Mouse (Mus musculus): Measurements from ENCODE around the gene Sp7. TPM values are rescaled to one million over a fixed set of nuclear protein-coding genes. Genes with fewer than 3 reads are reported as not detected.
"Not testable (repeated sequence)": the region's sequence is repeated elsewhere in the genome, so short reads cannot be mapped to it uniquely, and the experiment has no call there.

The Sp7 gene
- polyA plus RNA-seq, 1 experiment from 2014 or later: 1.7 TPM

DNA sequence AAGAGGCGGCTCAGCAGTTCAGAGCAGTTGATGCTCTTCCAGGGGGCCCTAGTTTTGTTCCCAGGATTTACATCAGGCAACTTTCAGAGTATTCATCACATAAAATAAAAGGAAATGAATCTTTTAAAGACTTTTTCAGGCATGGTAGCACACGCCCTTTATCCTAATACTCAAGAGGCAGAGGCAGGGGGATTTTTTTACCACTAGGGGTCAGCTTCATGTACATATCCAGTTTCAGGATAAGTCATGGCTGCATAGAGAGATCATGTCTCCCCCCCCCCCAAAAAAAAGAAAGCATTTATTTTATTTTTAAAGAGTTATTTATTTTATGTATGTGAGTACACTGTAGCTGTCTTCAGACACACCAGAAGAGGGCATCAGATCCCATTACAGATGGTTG is 13.0 kb downstream of the Sp7 start:
- Histone ChIP-seq H3K27ac (replicated peaks) (no peak overlapping the region), H3K4me3 (no peak overlapping the region), H3K9me3 (no peaks in the 10 kb centered on the region), H3K36me3 (replicated peaks) (peaks cover under 1% of the 10 kb centered on the region; the same call in 1 of the 2 replicates), H3K4me1 (peaks cover 61% of the 10 kb centered on the region), H3K27me3 (replicated peaks; ENCODE audit: low read depth, poor library complexity, severe bottlenecking) (peaks cover 31% of the 10 kb centered on the region)
- no peak for DNase-seq (ENCODE audit: low spot score)
- 80% methylated on average over 2 of the region's 2 CpGs for WGBS

DNA sequence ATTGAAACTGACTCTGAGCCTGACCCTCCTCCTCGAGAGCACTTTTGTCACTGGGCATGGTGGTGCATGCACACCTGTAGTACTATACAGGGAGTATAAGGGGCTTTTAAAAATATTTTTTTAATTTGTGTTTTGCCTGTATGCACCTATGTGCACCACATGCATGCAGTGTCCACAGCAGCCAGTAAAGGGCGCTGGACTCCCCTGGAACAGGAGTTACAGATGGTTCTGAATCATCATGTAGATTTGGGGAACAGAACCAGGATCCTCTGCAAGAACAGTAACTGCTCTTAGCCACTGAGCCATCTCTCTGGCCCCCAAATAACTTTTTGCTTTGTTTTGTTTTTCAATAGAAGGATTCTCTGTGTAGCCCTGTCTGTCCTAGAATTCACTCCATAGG is 14.8 kb downstream of the Sp7 start:
- DNase-seq (ENCODE audit: low spot score): no peak
- H3K36me3 ChIP-seq (replicated peaks): peaks cover 15% of the 10 kb centered on the region
- peaks cover 13% of the 10 kb centered on the region for H3K27me3 ChIP-seq (replicated peaks; ENCODE audit: low read depth, poor library complexity, severe bottlenecking)
- H3K27ac ChIP-seq (replicated peaks): no peak overlapping the region
- H3K4me3 ChIP-seq: no peak overlapping the region
- WGBS: 55% methylated on average over 2 of the region's 2 CpGs
- H3K9me3 ChIP-seq: no peaks in the 10 kb centered on the region
- H3K4me1 ChIP-seq: peaks cover 43% of the 10 kb centered on the region

DNA sequence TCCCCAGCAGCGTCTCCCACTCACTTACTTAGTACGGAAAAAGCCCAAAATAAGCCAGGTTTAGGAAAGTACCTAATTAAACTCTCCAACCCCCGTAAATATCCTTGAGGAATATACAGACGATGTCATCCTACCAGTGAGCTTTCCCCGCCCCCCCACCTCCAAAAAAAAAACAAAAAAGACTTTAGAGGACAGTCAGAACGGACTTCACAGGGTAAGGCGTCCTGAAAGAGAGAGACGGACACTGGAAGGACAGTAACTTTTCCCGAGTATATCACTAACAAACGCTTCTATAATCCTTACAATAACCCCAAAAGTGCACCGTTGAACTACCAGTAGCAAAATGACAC is 16.1 kb downstream of the Sp7 start:
- WGBS: 11% methylated on average over 11 of the region's 11 CpGs
- DNase-seq (ENCODE audit: low spot score): no peak
- H3K4me1 ChIP-seq: peaks cover 30% of the 10 kb centered on the region
- peaks cover 28% of the 10 kb centered on the region for H3K36me3 ChIP-seq (replicated peaks)
- no peaks in the 10 kb centered on the region for H3K9me3 ChIP-seq
- H3K27me3 ChIP-seq (replicated peaks; ENCODE audit: low read depth, poor library complexity, severe bottlenecking): peaks cover 3% of the 10 kb centered on the region; the same call in 1 of the 2 replicates
- H3K4me3 ChIP-seq: peak overlapping the region; percentile 86
- peak overlapping the region; percentile 93 for H3K27ac ChIP-seq (replicated peaks)

GRCm38 (mm10) chr15:102350138-102350941 is 16.6 kb downstream of the Sp7 start, which contains the start of gene Aaas:
Gene Aaas, minus strand, starts transcription at chr15:102350771.
- Histone ChIP-seq H3K27ac (replicated peaks) (peak within 1 kb of the TSS; percentile 93), H3K4me3 (peak within 1 kb of the TSS; percentile 86), H3K9me3 (no peaks in the 10 kb centered on the region), H3K4me1 (peaks cover 24% of the 10 kb centered on the region), H3K36me3 (replicated peaks) (peaks cover 34% of the 10 kb centered on the region), H3K27me3 (replicated peaks; ENCODE audit: low read depth, poor library complexity, severe bottlenecking) (no peaks in the 10 kb centered on the region)
- DNase-seq (ENCODE audit: low spot score): peak; percentile 96
- WGBS: under 1% methylated on average over 56 of the region's 56 CpGs

DNA sequence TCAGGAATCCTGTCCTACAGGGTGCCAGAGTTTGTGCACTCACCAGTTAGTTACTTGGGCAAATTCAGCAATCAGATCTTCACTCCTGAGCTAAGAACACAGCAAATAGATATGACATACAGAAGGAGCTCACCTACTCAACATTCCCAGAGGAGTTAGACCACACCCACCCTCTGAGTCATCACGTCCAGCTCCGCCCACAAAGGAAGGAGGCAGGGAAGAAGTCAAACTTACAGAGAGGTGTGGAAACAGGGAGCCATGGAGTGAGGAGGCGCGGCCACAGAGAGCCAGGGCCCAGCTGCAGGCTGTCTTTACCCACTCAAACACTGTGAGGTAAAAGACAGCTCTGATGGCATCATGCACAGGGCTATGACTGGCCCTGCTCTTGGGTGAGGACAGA is 20.5 kb downstream of the Sp7 start:
- 76% methylated on average over 4 of the region's 4 CpGs for WGBS
- peaks cover 71% of the 10 kb centered on the region for H3K36me3 ChIP-seq (replicated peaks)

GRCm38 (mm10) chr15:102344490-102344889 is 22.5 kb downstream of the Sp7 start:
- 94% methylated on average over 3 of the region's 3 CpGs for WGBS
- no peak overlapping the region for H3K4me3 ChIP-seq
- peaks cover 3% of the 10 kb centered on the region for H3K4me1 ChIP-seq
- H3K27ac ChIP-seq (replicated peaks): no peak overlapping the region
- H3K9me3 ChIP-seq: no peaks in the 10 kb centered on the region
- H3K27me3 ChIP-seq (replicated peaks; ENCODE audit: low read depth, poor library complexity, severe bottlenecking): no peaks in the 10 kb centered on the region
- no peak for DNase-seq (ENCODE audit: low spot score)
- H3K36me3 ChIP-seq (replicated peaks): peaks cover 83% of the 10 kb centered on the region

More for the DNA sequence above, 20.5 kb downstream of the Sp7 start:
- Histone ChIP-seq H3K9me3 (no peaks in the 10 kb centered on the region), H3K27ac (replicated peaks) (no peak overlapping the region), H3K27me3 (replicated peaks; ENCODE audit: low read depth, poor library complexity, severe bottlenecking) (no peaks in the 10 kb centered on the region), H3K4me3 (no peak overlapping the region), H3K4me1 (peaks cover 16% of the 10 kb centered on the region)
- DNase-seq (ENCODE audit: low spot score): no peak

DNA sequence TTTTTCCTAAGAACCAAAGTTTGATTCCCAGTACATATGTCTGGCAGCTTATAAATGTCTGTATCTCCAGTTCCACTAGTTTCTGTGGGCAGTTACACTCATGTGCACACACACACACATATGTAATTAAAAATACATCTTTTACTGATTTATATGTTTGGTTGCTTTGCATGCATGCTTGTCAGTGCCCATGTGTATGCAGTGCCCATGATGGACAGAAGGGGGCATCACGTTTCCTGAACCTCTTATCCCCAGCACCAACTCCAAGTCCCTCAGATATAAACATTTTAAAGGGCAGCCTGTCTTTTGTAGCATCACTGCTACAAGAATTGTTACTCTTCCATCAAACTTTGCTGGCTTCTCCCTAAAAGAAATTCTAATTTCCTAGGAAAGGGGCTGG is 25.4 kb downstream of the Sp7 start:
- Histone ChIP-seq H3K27ac (replicated peaks) (no peak overlapping the region), H3K4me3 (no peak overlapping the region), H3K9me3 (no peaks in the 10 kb centered on the region), H3K27me3 (replicated peaks; ENCODE audit: low read depth, poor library complexity, severe bottlenecking) (no peaks in the 10 kb centered on the region), H3K4me1 (no peaks in the 10 kb centered on the region), H3K36me3 (replicated peaks) (peaks cover 91% of the 10 kb centered on the region)
- 7% methylated on average over 1 of the region's 1 CpGs for WGBS
- peak; percentile 59 for DNase-seq (ENCODE audit: low spot score)

DNA sequence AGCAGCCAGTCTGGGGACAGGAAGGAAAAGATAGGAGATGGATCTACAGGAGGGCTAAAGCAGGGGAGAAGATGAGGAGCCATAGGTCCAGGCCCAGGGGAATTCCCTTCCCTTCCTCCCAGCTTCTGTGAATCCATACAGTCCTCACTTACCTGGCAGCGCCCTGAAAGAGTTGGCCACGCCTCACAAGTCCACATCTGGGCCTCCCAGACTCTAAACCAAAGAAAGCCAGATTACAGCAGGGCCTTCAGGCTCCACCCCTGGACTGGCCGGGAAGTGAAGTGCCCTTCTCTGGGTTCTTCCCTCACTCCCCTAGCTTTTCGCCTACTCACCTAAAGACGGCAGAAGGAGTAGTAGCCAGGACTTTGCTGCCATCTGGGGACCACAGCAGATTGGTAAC is 27.4 kb downstream of the Sp7 start:
- H3K4me3 ChIP-seq: no peak overlapping the region
- H3K4me1 ChIP-seq: no peaks in the 10 kb centered on the region
- no peaks in the 10 kb centered on the region for H3K27me3 ChIP-seq (replicated peaks; ENCODE audit: low read depth, poor library complexity, severe bottlenecking)
- H3K9me3 ChIP-seq: no peaks in the 10 kb centered on the region
- no peak for DNase-seq (ENCODE audit: low spot score)
- peaks cover 91% of the 10 kb centered on the region for H3K36me3 ChIP-seq (replicated peaks)
- 77% methylated on average over 5 of the region's 5 CpGs for WGBS
- no peak overlapping the region for H3K27ac ChIP-seq (replicated peaks)

DNA sequence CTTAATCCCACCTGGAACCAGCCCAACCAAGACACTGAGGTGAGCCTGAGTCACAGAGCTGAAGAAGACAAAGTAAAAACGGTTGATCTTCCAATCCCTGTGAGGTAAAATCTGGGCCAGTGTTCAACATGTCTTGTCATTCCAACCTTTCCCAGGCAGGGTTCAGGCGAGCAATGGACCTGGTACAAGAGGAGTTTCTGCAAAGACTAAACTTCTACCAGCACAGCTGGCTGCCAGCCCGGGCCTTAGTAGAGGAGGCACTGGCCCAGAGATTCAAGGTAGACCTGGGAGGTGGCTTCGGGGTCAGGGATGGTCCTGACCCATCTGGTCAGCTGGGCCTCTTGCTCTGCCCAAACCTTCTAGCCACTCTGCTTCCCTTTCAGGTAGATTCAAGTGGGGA is 30.0 kb downstream of the Sp7 start:
- Histone ChIP-seq H3K9me3 (no peaks in the 10 kb centered on the region), H3K4me1 (peaks cover 17% of the 10 kb centered on the region), H3K27ac (replicated peaks) (no peak overlapping the region), H3K27me3 (replicated peaks; ENCODE audit: low read depth, poor library complexity, severe bottlenecking) (no peaks in the 10 kb centered on the region), H3K36me3 (replicated peaks) (peaks cover 91% of the 10 kb centered on the region), H3K4me3 (no peak overlapping the region)
- WGBS: 87% methylated on average over 4 of the region's 4 CpGs
- DNase-seq (ENCODE audit: low spot score): no peak

DNA sequence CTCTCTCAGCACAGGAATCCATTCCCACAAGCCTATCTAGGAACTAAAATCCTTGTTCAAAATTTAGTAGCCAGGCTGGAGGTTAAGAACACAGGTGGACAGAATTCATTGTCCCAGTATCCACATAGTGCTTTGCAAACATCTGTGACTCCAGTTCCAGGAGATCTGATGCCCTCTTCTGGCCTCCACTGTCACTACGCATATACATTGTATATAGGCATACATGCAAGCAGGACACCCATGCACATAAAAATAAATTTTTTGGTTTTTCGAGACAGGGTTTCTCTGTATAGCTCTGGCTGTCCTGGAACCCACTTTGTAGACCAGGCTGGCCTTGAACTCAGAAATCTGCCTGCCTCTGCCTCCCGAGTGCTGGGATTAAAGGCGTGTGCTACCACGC is 31.1 kb downstream of the Sp7 start:
- H3K27ac ChIP-seq (replicated peaks); H3K4me3 ChIP-seq; H3K9me3 ChIP-seq; H3K27me3 ChIP-seq (replicated peaks; ENCODE audit: low read depth, poor library complexity, severe bottlenecking): not testable (repeated sequence)
- 94% methylated on average over 5 of the region's 5 CpGs for WGBS
- peak; percentile 43 for DNase-seq (ENCODE audit: low spot score)
- H3K36me3 ChIP-seq (replicated peaks): peaks cover 92% of the 10 kb centered on the region
- H3K4me1 ChIP-seq: peaks cover 25% of the 10 kb centered on the region

DNA sequence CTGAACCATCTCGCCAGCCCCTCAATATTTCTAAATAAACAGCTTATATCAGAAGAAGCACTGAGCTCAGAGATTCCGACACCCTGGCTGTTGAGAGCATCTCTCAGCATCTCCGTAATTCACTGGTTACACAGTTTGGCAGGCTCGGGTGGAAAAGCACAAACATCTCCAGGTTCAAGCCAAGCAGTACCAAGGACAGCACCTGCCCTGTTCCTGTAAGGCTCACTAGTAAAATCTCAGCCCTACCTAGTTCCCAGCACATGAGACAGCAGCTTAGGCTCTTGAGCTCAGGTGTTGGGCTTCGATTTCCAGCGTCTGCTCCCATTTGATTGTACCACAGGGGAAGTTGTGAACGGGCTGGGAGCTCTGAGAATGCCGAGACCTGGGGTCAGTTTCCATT is 31.7 kb downstream of the Sp7 start:
- Histone ChIP-seq H3K36me3 (replicated peaks) (peaks cover 94% of the 10 kb centered on the region), H3K27ac (replicated peaks) (no peak overlapping the region), H3K27me3 (replicated peaks; ENCODE audit: low read depth, poor library complexity, severe bottlenecking) (no peaks in the 10 kb centered on the region), H3K4me3 (no peak overlapping the region), H3K9me3 (no peaks in the 10 kb centered on the region), H3K4me1 (peaks cover 26% of the 10 kb centered on the region)
- DNase-seq (ENCODE audit: low spot score): no peak
- WGBS: 88% methylated on average over 8 of the region's 8 CpGs

GRCm38 (mm10) chr15:102331610-102332015 is 35.4 kb downstream of the Sp7 start, which contains the start of gene Myg1:
Gene Myg1, plus strand, starts transcription at chr15:102331709.
- Histone ChIP-seq H3K36me3 (replicated peaks) (peaks cover 84% of the 10 kb centered on the region), H3K27me3 (replicated peaks; ENCODE audit: low read depth, poor library complexity, severe bottlenecking) (no peaks in the 10 kb centered on the region), H3K27ac (replicated peaks) (peak within 1 kb of the TSS; percentile 86), H3K9me3 (no peaks in the 10 kb centered on the region), H3K4me3 (peak within 1 kb of the TSS; percentile 92), H3K4me1 (peaks cover 33% of the 10 kb centered on the region)
- DNase-seq (ENCODE audit: low spot score): peak; percentile 89
- under 1% methylated on average over 30 of the region's 30 CpGs for WGBS

GRCm38 (mm10) chr15:102326892-102327291 is 40.1 kb downstream of the Sp7 start:
- H3K27ac ChIP-seq (replicated peaks): peak overlapping the region; percentile 92; the same call in 1 of the 2 replicates
- no peak for DNase-seq (ENCODE audit: low spot score)
- 72% methylated on average over 8 of the region's 8 CpGs for WGBS
- peaks cover 66% of the 10 kb centered on the region for H3K36me3 ChIP-seq (replicated peaks)
- H3K4me3 ChIP-seq: peak overlapping the region; percentile 74
- H3K9me3 ChIP-seq: no peaks in the 10 kb centered on the region
- no peaks in the 10 kb centered on the region for H3K27me3 ChIP-seq (replicated peaks; ENCODE audit: low read depth, poor library complexity, severe bottlenecking)
- H3K4me1 ChIP-seq: peaks cover 20% of the 10 kb centered on the region

Data from embryonic facial prominence, embryonic 10.5 days (tissue).